Mouse (Mus musculus): ENCODE results near the gene Mfap2. TPM values are rescaled to one million over a fixed set of nuclear protein-coding genes. Genes with fewer than 3 reads are reported as not detected.

Mfap2 gene
- polyA plus RNA-seq, 1 experiment from 2014 or later = 40.3 TPM

GRCm38 (mm10) chr4:140987476-140987875 is 22.7 kb upstream of the Mfap2 start:
- ChIA-PET CTCF (no interaction called here), POLR2A (no interaction called here)
- no peaks in the 10 kb centered on the region for H3K27me3 ChIP-seq
- DNase-seq (ENCODE audit: low read depth, low spot score) (no peak), ATAC-seq (no peak)
- in situ Hi-C loops (cut with MboI; ENCODE audit: low pct_unique_long_range_greater_than_20kb) = no loop called here
- no peak for TF ChIP-seq CTCF (IDR thresholded peaks at IDR 0.05)

- ATAC-seq (no peak), DNase-seq (ENCODE audit: low read depth, low spot score) (no peak)
- ChIA-PET CTCF (interaction anchor here (0.8 kb wide), 1 partner anchor 9 kb away, joined by 3 read pairs; no protein-coding TSS in a partner anchor), POLR2A (interaction anchor here (1.0 kb wide), 1 partner anchor 11 kb away, joined by 3 read pairs; no protein-coding TSS in a partner anchor)
- no peaks in the 10 kb centered on the region for H3K27me3 ChIP-seq
- in situ Hi-C loops (cut with MboI; ENCODE audit: low pct_unique_long_range_greater_than_20kb) = no loop called here
- no peak for TF ChIP-seq CTCF (IDR thresholded peaks at IDR 0.05)
Measured at GRCm38 (mm10) chr4:140988706-140989290, 21.4 kb upstream of the Mfap2 start.

GRCm38 (mm10) chr4:140989447-140989846 is 20.8 kb upstream of the Mfap2 start:
- no peaks in the 10 kb centered on the region for H3K27me3 ChIP-seq
- DNase-seq (ENCODE audit: low read depth, low spot score) (no peak), ATAC-seq (no peak)
- ChIA-PET CTCF (no interaction called here), POLR2A (no interaction called here)
- in situ Hi-C loops (cut with MboI; ENCODE audit: low pct_unique_long_range_greater_than_20kb) = no loop called here
- no peak for TF ChIP-seq CTCF (IDR thresholded peaks at IDR 0.05)

- POLR2A ChIA-PET = no interaction called here
- CTCF ChIA-PET = no interaction called here
- H3K27me3 ChIP-seq = no peaks in the 10 kb centered on the region
- in situ Hi-C loops (cut with MboI; ENCODE audit: low pct_unique_long_range_greater_than_20kb) = no loop called here
- no peak for TF ChIP-seq CTCF (IDR thresholded peaks at IDR 0.05)
- no peak for ATAC-seq
- DNase-seq (ENCODE audit: low read depth, low spot score) = no peak
Measured at GRCm38 (mm10) chr4:140992215-140992614, 18.0 kb upstream of the Mfap2 start.

- ChIA-PET POLR2A (no interaction called here), CTCF (interaction anchor here (1.7 kb wide), 1 partner anchor 38 kb away, joined by 5 read pairs; no protein-coding TSS in a partner anchor)
- no peak for TF ChIP-seq CTCF (IDR thresholded peaks at IDR 0.05)
- ATAC-seq (no peak), DNase-seq (ENCODE audit: low read depth, low spot score) (no peak)
- H3K27me3 ChIP-seq = no peaks in the 10 kb centered on the region
- in situ Hi-C loops (cut with MboI; ENCODE audit: low pct_unique_long_range_greater_than_20kb) = no loop called here
Measured at GRCm38 (mm10) chr4:140993846-140994245, 16.4 kb upstream of the Mfap2 start.

- ChIA-PET CTCF (no interaction called here), POLR2A (no interaction called here)
- no peak for TF ChIP-seq CTCF (IDR thresholded peaks at IDR 0.05)
- no peaks in the 10 kb centered on the region for H3K27me3 ChIP-seq
- in situ Hi-C loops (cut with MboI; ENCODE audit: low pct_unique_long_range_greater_than_20kb) = no loop called here
- ATAC-seq (no peak), DNase-seq (ENCODE audit: low read depth, low spot score) (no peak)
Measured at GRCm38 (mm10) chr4:140995811-140996210, 14.4 kb upstream of the Mfap2 start.

GRCm38 (mm10) chr4:140996812-140997211 is 13.4 kb upstream of the Mfap2 start:
- in situ Hi-C loops (cut with MboI; ENCODE audit: low pct_unique_long_range_greater_than_20kb) = no loop called here
- ATAC-seq (no peak), DNase-seq (ENCODE audit: low read depth, low spot score) (no peak)
- ChIA-PET CTCF (no interaction called here), POLR2A (no interaction called here)
- H3K27me3 ChIP-seq = no peaks in the 10 kb centered on the region
- no peak for TF ChIP-seq CTCF (IDR thresholded peaks at IDR 0.05)

- no peak for TF ChIP-seq CTCF (IDR thresholded peaks at IDR 0.05)
- in situ Hi-C loops (cut with MboI; ENCODE audit: low pct_unique_long_range_greater_than_20kb) = no loop called here
- ATAC-seq (no peak), DNase-seq (ENCODE audit: low read depth, low spot score) (no peak)
- H3K27me3 ChIP-seq = no peaks in the 10 kb centered on the region
- CTCF ChIA-PET = no interaction called here
- POLR2A ChIA-PET = no interaction called here
Measured at GRCm38 (mm10) chr4:141005983-141006382, 4.2 kb upstream of the Mfap2 start.

- TF ChIP-seq CTCF (IDR thresholded peaks at IDR 0.05) = no peak
- peak; percentile 28 for ATAC-seq
- ChIA-PET CTCF (interaction anchor here (1.0 kb wide), 1 partner anchor 10 kb away, joined by 3 read pairs; no protein-coding TSS in a partner anchor), POLR2A (no interaction called here)
- in situ Hi-C loops (cut with MboI; ENCODE audit: low pct_unique_long_range_greater_than_20kb) = no loop called here
- no peak for DNase-seq (ENCODE audit: low read depth, low spot score)
- no peaks in the 10 kb centered on the region for H3K27me3 ChIP-seq
Measured at GRCm38 (mm10) chr4:141008028-141008427, 2.2 kb upstream of the Mfap2 start.

GRCm38 (mm10) chr4:141010526-141010925 is 308 bp downstream of the Mfap2 start:
- DNase-seq (ENCODE audit: low read depth, low spot score) (no peak), ATAC-seq (no peak)
- H3K27me3 ChIP-seq = no peaks in the 10 kb centered on the region
- ChIA-PET POLR2A (no interaction called here), CTCF (no interaction called here)
- no peak for TF ChIP-seq CTCF (IDR thresholded peaks at IDR 0.05)
- in situ Hi-C loops (cut with MboI; ENCODE audit: low pct_unique_long_range_greater_than_20kb) = no loop called here

- no peak for TF ChIP-seq CTCF (IDR thresholded peaks at IDR 0.05)
- ChIA-PET POLR2A (interaction anchor here (0.6 kb wide), 1 partner anchor 26 kb away, joined by 3 read pairs; no protein-coding TSS in a partner anchor), CTCF (no interaction called here)
- ATAC-seq (no peak), DNase-seq (ENCODE audit: low read depth, low spot score) (no peak)
- H3K27me3 ChIP-seq = no peaks in the 10 kb centered on the region
- in situ Hi-C loops (cut with MboI; ENCODE audit: low pct_unique_long_range_greater_than_20kb) = no loop called here
Measured at GRCm38 (mm10) chr4:141010941-141011429, 767 bp downstream of the Mfap2 start.
